Mouse (Mus musculus): ENCODE measurements around the gene Otud7a. TPM values are rescaled to one million over a fixed set of nuclear protein-coding genes. Genes with fewer than 3 reads are reported as not detected.

The Otud7a gene
- polyA plus RNA-seq, 1 experiment from 2014 or later: 3.4 TPM

- no peak overlapping the region for H3K4me2 ChIP-seq (ENCODE audit: low read length)
- no peak overlapping the region for H3K9ac ChIP-seq (replicated peaks; ENCODE audit: low read length)
- DNase-seq (no peak), ATAC-seq (ENCODE audit: low FRiP score, low TSS enrichment) (no peak)
- no peaks in the 10 kb centered on the region for H3K4me1 ChIP-seq (ENCODE audit: control insufficient read depth, insufficient read depth, low read length)
- H3K27ac ChIP-seq (replicated peaks; ENCODE audit: low read depth, low read length): no peak overlapping the region
- WGBS: 78% methylated on average over 2 of the region's 2 CpGs
- no peaks in the 10 kb centered on the region for H3K36me3 ChIP-seq (ENCODE audit: control insufficient read depth, insufficient read depth, low read length)
- no peaks in the 10 kb centered on the region for H3K27me3 ChIP-seq (ENCODE audit: control insufficient read depth, insufficient read depth, low read length)
- H3K9me3 ChIP-seq (ENCODE audit: control insufficient read depth, low read length): no peaks in the 10 kb centered on the region
- no peak overlapping the region for H3K4me3 ChIP-seq (replicated peaks; ENCODE audit: low read depth, low read length)
These were observed 145.8 kb downstream of the Otud7a start for GRCm38 (mm10) chr7:63590305-63590704.

GRCm38 (mm10) chr7:63591322-63591721 is 146.8 kb downstream of the Otud7a start:
- H3K36me3 ChIP-seq (ENCODE audit: control insufficient read depth, insufficient read depth, low read length): no peaks in the 10 kb centered on the region
- H3K4me1 ChIP-seq (ENCODE audit: control insufficient read depth, insufficient read depth, low read length): no peaks in the 10 kb centered on the region
- no peak overlapping the region for H3K27ac ChIP-seq (replicated peaks; ENCODE audit: low read depth, low read length)
- no peak overlapping the region for H3K4me2 ChIP-seq (ENCODE audit: low read length)
- H3K9ac ChIP-seq (replicated peaks; ENCODE audit: low read length): no peak overlapping the region
- DNase-seq: no peak
- ATAC-seq (ENCODE audit: low FRiP score, low TSS enrichment): no peak
- H3K4me3 ChIP-seq (replicated peaks; ENCODE audit: low read depth, low read length): no peak overlapping the region
- WGBS: 68% methylated on average over 4 of the region's 4 CpGs
- no peaks in the 10 kb centered on the region for H3K27me3 ChIP-seq (ENCODE audit: control insufficient read depth, insufficient read depth, low read length)
- no peaks in the 10 kb centered on the region for H3K9me3 ChIP-seq (ENCODE audit: control insufficient read depth, low read length)

- H3K27ac ChIP-seq (replicated peaks; ENCODE audit: low read depth, low read length): no peak overlapping the region
- no peaks in the 10 kb centered on the region for H3K9me3 ChIP-seq (ENCODE audit: control insufficient read depth, low read length)
- ATAC-seq (ENCODE audit: low FRiP score, low TSS enrichment) (no peak), DNase-seq (no peak)
- no peaks in the 10 kb centered on the region for H3K4me1 ChIP-seq (ENCODE audit: control insufficient read depth, insufficient read depth, low read length)
- no peak overlapping the region for H3K4me2 ChIP-seq (ENCODE audit: low read length)
- WGBS: 75% methylated on average over 3 of the region's 3 CpGs
- H3K27me3 ChIP-seq (ENCODE audit: control insufficient read depth, insufficient read depth, low read length): no peaks in the 10 kb centered on the region
- no peaks in the 10 kb centered on the region for H3K36me3 ChIP-seq (ENCODE audit: control insufficient read depth, insufficient read depth, low read length)
- H3K9ac ChIP-seq (replicated peaks; ENCODE audit: low read length): no peak overlapping the region
- no peak overlapping the region for H3K4me3 ChIP-seq (replicated peaks; ENCODE audit: low read depth, low read length)
These were observed 147.5 kb downstream of the Otud7a start for GRCm38 (mm10) chr7:63592061-63592460.

GRCm38 (mm10) chr7:63604827-63605226 is 160.3 kb downstream of the Otud7a start:
- no peak overlapping the region for H3K27ac ChIP-seq (replicated peaks; ENCODE audit: low read depth, low read length)
- H3K4me2 ChIP-seq (ENCODE audit: low read length): no peak overlapping the region
- H3K4me3 ChIP-seq (replicated peaks; ENCODE audit: low read depth, low read length): no peak overlapping the region
- no peaks in the 10 kb centered on the region for H3K27me3 ChIP-seq (ENCODE audit: control insufficient read depth, insufficient read depth, low read length)
- no peaks in the 10 kb centered on the region for H3K9me3 ChIP-seq (ENCODE audit: control insufficient read depth, low read length)
- H3K9ac ChIP-seq (replicated peaks; ENCODE audit: low read length): no peak overlapping the region
- no peak for ATAC-seq (ENCODE audit: low FRiP score, low TSS enrichment)
- DNase-seq: no peak
- no peaks in the 10 kb centered on the region for H3K36me3 ChIP-seq (ENCODE audit: control insufficient read depth, insufficient read depth, low read length)
- 93% methylated on average over 1 of the region's 1 CpGs for WGBS
- no peaks in the 10 kb centered on the region for H3K4me1 ChIP-seq (ENCODE audit: control insufficient read depth, insufficient read depth, low read length)

- H3K9me3 ChIP-seq (ENCODE audit: control insufficient read depth, low read length): no peaks in the 10 kb centered on the region
- ATAC-seq (ENCODE audit: low FRiP score, low TSS enrichment) (no peak), DNase-seq (no peak)
- H3K27me3 ChIP-seq (ENCODE audit: control insufficient read depth, insufficient read depth, low read length): no peaks in the 10 kb centered on the region
- 93% methylated on average over 3 of the region's 3 CpGs for WGBS
- H3K27ac ChIP-seq (replicated peaks; ENCODE audit: low read depth, low read length): no peak overlapping the region
- H3K4me1 ChIP-seq (ENCODE audit: control insufficient read depth, insufficient read depth, low read length): no peaks in the 10 kb centered on the region
- no peak overlapping the region for H3K4me3 ChIP-seq (replicated peaks; ENCODE audit: low read depth, low read length)
- no peak overlapping the region for H3K4me2 ChIP-seq (ENCODE audit: low read length)
- no peaks in the 10 kb centered on the region for H3K36me3 ChIP-seq (ENCODE audit: control insufficient read depth, insufficient read depth, low read length)
- no peak overlapping the region for H3K9ac ChIP-seq (replicated peaks; ENCODE audit: low read length)
These were observed 172.5 kb downstream of the Otud7a start for GRCm38 (mm10) chr7:63617018-63617417.

- no peak for ATAC-seq (ENCODE audit: low FRiP score, low TSS enrichment)
- Histone ChIP-seq H3K27me3 (ENCODE audit: control insufficient read depth, insufficient read depth, low read length) (no peaks in the 10 kb centered on the region), H3K4me1 (ENCODE audit: control insufficient read depth, insufficient read depth, low read length) (no peaks in the 10 kb centered on the region), H3K27ac (replicated peaks; ENCODE audit: low read depth, low read length) (0 out of 2 replicates have a peak overlapping the region, but pooled peaks have one; percentile 0), H3K4me2 (ENCODE audit: low read length) (no peak overlapping the region), H3K36me3 (ENCODE audit: control insufficient read depth, insufficient read depth, low read length) (no peaks in the 10 kb centered on the region), H3K4me3 (replicated peaks; ENCODE audit: low read depth, low read length) (no peak overlapping the region), H3K9ac (replicated peaks; ENCODE audit: low read length) (no peak overlapping the region), H3K9me3 (ENCODE audit: control insufficient read depth, low read length) (no peaks in the 10 kb centered on the region)
- WGBS: 66% methylated on average over 5 of the region's 5 CpGs
- peak; percentile 13 for DNase-seq
These were observed 176.3 kb downstream of the Otud7a start for GRCm38 (mm10) chr7:63620776-63621340.

- H3K9me3 ChIP-seq (ENCODE audit: control insufficient read depth, low read length): 0 out of 2 replicates have a peak, but pooled peaks cover 3% of the 10 kb centered on the region
- ATAC-seq (ENCODE audit: low FRiP score, low TSS enrichment): no peak
- no peaks in the 10 kb centered on the region for H3K4me1 ChIP-seq (ENCODE audit: control insufficient read depth, insufficient read depth, low read length)
- no peak for DNase-seq
- no peak overlapping the region for H3K4me3 ChIP-seq (replicated peaks; ENCODE audit: low read depth, low read length)
- no peaks in the 10 kb centered on the region for H3K27me3 ChIP-seq (ENCODE audit: control insufficient read depth, insufficient read depth, low read length)
- 88% methylated on average over 3 of the region's 3 CpGs for WGBS
- no peak overlapping the region for H3K4me2 ChIP-seq (ENCODE audit: low read length)
- no peaks in the 10 kb centered on the region for H3K36me3 ChIP-seq (ENCODE audit: control insufficient read depth, insufficient read depth, low read length)
- no peak overlapping the region for H3K9ac ChIP-seq (replicated peaks; ENCODE audit: low read length)
- no peak overlapping the region for H3K27ac ChIP-seq (replicated peaks; ENCODE audit: low read depth, low read length)
These were observed 193.1 kb downstream of the Otud7a start for GRCm38 (mm10) chr7:63637651-63638050.

GRCm38 (mm10) chr7:63644002-63644401 is 199.5 kb downstream of the Otud7a start:
- Histone ChIP-seq H3K9me3 (ENCODE audit: control insufficient read depth, low read length) (no peaks in the 10 kb centered on the region), H3K27me3 (ENCODE audit: control insufficient read depth, insufficient read depth, low read length) (no peaks in the 10 kb centered on the region), H3K27ac (replicated peaks; ENCODE audit: low read depth, low read length) (no peak overlapping the region), H3K4me3 (replicated peaks; ENCODE audit: low read depth, low read length) (no peak overlapping the region), H3K4me1 (ENCODE audit: control insufficient read depth, insufficient read depth, low read length) (no peaks in the 10 kb centered on the region), H3K36me3 (ENCODE audit: control insufficient read depth, insufficient read depth, low read length) (no peaks in the 10 kb centered on the region), H3K4me2 (ENCODE audit: low read length) (no peak overlapping the region), H3K9ac (replicated peaks; ENCODE audit: low read length) (no peak overlapping the region)
- DNase-seq (no peak), ATAC-seq (ENCODE audit: low FRiP score, low TSS enrichment) (no peak)
- 92% methylated on average over 1 of the region's 1 CpGs for WGBS

GRCm38 (mm10) chr7:63647136-63647535 is 202.6 kb downstream of the Otud7a start:
- Histone ChIP-seq H3K36me3 (ENCODE audit: control insufficient read depth, insufficient read depth, low read length) (0 out of 2 replicates have a peak, but pooled peaks cover 3% of the 10 kb centered on the region), H3K4me3 (replicated peaks; ENCODE audit: low read depth, low read length) (no peak overlapping the region), H3K27ac (replicated peaks; ENCODE audit: low read depth, low read length) (no peak overlapping the region), H3K27me3 (ENCODE audit: control insufficient read depth, insufficient read depth, low read length) (no peaks in the 10 kb centered on the region), H3K4me2 (ENCODE audit: low read length) (no peak overlapping the region), H3K4me1 (ENCODE audit: control insufficient read depth, insufficient read depth, low read length) (no peaks in the 10 kb centered on the region), H3K9me3 (ENCODE audit: control insufficient read depth, low read length) (no peaks in the 10 kb centered on the region), H3K9ac (replicated peaks; ENCODE audit: low read length) (no peak overlapping the region)
- WGBS: 94% methylated on average over 1 of the region's 1 CpGs
- ATAC-seq (ENCODE audit: low FRiP score, low TSS enrichment): no peak
- no peak for DNase-seq
